Mouse (Mus musculus) heart, adult 9 months (tissue): ENCODE data around the gene Fbxl16.

ENCODE experiments used
- DNase-seq, 2 experiments: peaks; one replicate each; pipeline ENCODE4 v3.0.0; 2022; ENCODE audit warnings: low spot score in 2 of 2

The Fbxl16 gene

DNA sequence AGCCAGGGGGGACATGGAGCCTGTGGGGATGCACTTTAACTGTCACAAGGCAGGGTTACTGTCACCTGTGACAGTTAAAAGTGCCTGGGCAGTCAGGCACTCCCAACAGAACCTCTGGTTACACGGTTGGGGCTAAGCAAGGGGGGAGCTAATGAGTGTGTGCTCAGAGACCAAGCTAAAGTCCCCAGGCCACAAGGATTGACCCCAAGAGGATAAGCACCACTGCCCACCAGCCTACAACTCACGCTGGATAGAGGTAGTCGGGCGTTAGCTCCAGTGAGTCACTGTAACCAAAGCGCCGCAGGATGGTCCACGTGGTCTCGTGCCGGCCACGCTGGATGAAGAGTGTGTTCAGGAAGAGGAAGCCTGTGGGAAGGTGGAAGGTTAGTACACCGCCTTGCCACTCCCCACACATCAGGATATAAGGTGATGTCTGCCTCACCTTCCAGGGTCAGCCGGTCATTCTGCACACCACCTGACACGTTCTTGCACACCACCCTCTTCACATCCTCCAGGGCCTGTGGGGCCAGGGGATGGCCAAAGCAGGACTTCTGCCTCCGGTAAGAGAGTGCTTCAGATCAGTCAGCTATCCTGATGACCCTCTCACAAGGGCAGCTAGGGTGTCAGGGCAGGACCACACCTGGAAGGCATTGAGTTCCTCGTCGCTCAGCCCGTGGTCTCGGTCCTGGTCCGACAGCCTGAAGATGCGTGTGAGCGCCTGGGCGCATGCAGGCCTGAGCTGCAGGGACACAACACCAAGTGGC is 32.4 kb downstream of the Fbxl16 start, which contains the start of gene Gm20683:
Gene Gm20683, minus strand, starts transcription at position 647 of the 764 bp plus-strand sequence.
- no peak for DNase-seq

DNA sequence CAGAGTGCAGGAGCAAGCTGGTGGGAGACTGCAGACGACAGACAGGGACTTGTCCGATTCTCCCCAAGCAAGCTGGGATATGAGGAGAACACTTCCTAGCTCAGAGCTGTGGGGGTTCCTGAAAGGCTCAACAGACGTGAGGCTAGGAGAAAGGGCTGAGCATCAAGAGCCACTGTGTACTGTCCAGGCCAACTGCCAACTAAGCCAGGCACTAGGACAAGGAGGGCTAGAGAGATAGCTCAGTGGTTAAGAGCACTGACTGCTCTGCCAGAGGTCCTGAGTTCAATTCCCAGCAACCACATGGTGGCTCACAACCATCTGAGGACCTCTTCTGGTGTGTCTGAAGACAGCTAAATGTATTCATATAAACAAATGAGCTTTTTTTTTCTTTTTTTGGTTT is 33.6 kb downstream of the Fbxl16 start:
- DNase-seq: no peak

DNA sequence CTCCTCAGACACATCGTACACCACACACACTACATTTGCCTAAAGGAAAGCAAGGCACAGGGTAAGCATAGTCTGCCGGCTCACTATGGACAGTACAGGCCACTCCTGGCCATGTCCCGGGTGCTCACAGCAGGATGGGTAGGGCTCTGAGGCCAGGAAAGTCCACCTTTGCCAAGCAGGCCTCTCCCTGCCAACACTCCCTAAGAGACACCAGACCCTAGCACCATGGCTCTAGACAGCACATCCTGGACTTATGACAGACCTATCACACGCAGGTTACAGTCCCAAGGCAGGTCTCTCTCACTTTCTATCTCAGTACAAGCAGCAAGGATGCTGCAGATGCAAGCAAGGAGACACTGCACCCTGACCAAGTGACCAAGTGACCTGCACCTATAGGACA is 34.2 kb downstream of the Fbxl16 start:
- no peak for DNase-seq

DNA sequence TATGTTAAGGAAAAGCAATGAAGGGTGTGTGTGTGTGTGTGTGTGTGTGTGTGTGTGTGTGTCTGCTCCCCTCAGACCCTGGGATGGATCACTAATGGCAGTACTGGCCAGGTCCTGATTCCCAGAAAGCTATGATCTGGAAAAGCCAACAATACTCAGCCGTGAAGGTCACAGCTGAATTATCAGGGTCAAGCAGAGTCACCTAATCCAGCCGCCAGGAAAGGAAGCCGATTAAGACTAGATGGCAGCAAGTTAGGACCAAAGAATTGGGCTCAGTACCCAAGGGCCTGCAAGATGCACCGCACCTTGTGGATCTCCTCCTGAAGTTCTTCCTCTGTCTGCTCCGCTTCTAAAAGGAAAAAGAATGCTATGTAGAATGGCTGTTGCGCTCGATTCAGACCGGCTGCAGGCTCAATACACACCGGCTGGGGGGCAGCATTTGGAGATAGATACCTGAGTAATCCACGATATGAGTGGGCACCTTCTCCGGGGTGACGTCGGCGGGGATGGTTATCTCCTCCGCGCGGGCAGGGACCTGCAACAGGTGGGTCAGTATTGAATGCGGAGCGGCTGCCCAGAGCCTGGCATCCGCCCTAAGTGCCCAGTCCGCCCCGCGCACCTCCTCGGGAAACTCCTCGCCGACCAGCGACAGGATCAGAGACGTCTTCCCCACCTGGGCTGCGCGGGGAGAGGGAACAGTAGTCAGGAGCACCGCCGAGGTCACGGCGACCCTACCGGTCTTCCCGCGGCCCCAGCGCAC is 34.9 kb downstream of the Fbxl16 start:
- no peak for DNase-seq

DNA sequence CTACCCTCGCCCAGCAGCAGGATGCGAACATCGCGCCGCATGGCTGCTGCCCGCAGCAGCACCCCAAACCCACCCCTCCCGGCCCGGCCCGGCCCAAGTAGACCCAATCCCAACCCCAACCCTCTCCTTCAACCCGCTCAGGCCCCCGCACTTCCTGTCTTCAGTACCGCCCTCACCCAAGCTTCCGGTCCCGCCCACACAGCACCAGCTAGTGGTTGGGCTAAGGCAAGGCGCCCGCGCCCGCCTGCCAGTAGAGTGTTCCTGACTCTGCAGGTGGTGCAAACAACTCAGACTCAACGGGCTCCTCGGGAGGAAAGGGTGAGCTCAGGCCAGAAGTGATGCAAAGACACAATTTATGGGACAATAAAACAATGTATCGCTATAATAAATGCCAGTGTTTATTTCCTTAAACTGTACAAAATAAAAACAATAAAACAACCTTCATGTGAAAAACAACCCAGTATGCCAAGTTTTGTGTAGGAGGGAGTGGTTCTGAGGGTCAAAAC is 35.6 kb downstream of the Fbxl16 start, which contains the start of gene Rhot2:
Gene Rhot2, minus strand, starts transcription at position 456 of the 506 bp plus-strand sequence.
- DNase-seq: peak; percentile 94

DNA sequence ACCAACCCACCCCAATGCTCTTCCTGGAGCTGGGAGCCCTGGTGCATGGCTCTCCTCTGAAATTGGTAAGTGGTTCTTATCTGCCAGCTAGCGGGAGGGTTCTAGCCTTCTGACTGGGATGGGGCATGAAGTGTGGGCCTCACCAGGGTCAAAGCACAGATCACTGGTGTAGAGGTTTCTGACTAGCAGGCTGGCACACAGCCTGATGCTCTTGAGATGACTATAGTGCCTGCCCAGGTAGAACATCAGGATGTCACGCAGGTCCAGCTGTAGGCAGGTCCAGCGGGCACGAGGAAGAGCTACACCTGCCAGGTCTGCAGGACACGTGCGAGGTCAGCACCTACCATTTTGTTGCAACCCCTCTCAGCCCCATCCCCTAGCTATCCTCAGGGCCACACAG is 51.3 kb downstream of the Fbxl16 start:
- DNase-seq: no peak

DNA sequence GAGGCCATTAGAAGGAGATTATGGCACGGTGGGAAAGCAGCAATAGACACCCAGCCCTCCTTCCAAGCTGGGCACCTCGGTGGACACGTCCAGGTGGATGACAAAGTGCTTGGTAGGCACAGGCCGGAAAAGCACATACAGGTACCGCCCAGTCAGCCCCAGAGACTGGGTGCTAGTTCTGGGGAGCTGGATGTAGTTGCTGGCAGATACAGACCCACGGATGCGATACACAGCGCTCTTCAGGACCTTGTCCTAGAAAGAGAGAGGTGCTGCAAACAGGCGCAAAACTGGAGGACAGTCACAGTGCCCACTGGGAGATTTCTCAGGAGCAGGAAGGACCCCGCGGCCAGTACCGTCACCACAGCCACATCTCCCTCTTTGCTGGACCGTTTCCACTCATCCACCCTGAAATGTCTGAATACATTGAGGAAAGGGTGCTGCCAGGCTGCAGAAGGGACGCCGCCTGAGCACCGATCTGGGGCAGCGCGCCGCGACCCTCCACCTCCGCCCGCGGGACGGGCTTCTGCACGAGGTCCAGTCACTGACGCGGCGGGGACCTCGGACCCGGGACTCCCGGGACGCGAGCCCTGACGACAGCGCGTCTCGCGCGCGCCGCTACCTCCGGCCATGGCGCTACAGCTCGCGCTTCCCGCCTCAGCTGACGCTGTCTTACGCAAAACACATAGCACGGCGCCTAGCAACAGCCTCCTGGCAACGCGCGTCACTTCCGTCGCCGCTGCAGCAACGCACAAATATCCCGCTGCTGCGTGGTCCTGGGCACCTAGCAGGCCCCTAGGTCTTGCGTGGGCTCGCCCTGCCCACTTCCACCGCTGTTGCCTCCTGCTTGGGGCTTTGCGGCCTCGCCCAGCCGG is 52.2 kb downstream of the Fbxl16 start, which contains the start of gene Wdr90:
Gene Wdr90, minus strand, starts transcription at position 670 of the 872 bp plus-strand sequence.
- peak; percentile 92 for DNase-seq

DNA sequence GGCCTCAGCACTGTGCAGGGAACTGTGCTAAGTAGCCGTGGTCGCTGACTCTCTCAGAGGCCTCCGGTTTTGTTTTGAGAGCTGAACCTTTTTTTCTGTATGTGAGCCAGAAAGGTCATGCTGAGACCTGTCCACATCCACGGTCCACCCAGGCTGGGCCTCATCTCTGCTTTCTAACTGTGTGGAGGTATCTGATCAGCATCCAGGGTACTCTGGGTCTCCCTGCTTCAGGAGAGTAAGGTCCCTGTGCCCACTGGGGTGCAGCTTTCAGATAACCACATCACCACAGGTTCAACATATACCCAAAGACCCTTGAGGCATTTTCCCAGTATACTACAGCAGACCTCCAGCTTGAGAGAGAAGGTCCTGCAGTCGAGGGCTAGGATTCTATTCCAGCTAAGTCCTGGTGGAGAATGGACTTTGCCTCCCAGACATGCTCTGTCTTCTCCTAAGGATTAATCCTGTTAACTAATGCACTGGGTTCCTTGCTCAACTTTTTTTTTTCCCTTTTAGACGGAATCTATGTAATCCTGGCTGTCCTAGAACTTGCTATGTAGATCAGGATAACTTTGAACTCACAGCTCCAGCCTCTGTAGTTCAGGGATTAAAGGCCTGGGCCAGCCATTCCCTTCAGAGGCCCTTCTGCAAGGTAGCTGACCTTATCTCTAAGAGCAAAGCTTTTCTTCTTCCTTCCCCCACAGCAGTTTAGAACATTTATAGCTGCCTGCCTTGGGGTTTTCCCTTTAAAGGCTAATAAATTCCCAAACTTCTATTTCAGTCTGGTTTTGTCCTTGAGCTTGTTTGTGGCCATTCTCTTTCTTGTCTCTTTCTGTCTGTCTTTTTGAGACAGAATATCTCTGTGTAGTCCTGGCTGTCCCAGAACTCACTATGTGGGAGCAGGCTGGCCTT is 53.1 kb downstream of the Fbxl16 start:
- DNase-seq: peak in 1 of 2 experiments; percentile 50

DNA sequence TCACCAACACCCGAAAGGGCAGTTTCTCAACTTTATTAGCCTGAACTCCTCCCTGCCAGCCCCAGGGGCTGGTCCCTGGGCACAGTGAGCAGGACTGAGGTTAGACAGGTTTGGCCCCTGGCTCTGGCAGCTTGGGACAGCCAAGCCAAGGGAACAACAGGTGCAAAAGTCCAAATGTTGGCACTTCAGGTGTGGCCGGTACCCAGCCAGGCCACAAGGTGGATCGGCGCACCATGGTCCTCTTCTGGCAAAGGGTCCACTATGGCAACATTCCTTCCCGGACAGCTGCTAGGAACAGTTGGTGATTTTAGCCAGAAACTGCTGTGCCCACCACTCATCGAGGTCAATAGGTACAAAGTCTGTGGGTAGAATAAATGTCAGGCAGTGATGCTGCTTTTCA is 54.8 kb downstream of the Fbxl16 start:
- DNase-seq: no peak

DNA sequence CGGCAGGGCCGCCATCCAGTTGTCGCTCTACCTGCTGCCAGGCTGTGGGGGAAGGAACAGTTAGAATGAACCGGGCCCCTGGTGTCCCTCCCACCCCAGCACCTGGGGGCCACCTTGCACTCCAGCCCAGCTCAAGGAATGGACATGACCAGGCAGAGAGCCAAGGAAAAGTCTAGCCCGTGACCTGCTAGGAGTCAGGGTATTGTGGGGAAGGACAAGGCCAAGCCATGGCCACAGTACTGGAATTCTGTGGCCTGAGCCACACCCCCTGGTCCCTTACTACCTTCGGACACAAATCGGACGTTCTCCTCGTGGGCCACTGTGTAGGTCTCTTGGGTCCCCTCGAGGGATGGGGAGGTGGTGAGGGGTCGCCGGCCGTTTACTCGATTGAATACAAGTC is 55.4 kb downstream of the Fbxl16 start:
- DNase-seq: no peak

DNA sequence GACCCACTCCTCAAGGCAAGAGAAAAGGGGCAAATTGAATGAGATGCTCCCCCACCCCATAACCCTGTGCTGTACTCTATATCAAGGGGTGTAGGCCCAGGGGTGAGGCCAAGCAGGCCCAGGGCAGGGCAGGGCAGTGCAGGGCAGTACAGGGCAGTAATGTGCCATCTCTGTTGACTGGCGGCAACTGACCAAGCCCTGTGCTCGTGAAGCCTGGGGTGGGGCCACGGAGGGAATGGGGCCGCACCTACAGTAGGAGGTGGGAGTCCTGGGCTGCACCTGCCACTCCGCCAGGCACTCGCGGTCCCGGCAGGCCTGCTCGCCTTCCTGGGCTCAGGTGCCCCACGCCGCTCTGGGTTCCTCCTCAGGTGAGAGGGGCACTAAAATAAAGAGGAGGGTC is 56.4 kb downstream of the Fbxl16 start:
- no peak for DNase-seq

DNA sequence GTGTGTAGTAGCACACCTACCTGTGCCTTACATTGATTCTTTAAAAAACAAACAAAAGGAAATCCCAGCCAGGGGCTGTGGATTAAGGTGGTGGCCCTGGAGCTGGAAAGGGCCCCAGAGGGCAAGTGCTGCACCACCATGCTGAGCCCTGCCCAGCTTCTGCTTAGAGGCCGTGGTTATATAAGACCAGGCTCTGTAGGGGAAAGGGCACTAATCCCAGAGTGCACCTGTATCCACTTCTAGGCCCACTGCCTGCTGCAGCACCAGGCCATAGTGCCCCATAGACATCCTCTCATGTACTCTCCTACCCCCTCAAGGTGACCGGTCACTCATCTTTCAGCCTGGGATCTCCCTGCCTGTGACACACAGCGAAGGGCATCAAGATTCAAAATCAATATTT is 57.3 kb downstream of the Fbxl16 start:
- peak in 1 of 2 experiments; percentile 53 for DNase-seq

DNA sequence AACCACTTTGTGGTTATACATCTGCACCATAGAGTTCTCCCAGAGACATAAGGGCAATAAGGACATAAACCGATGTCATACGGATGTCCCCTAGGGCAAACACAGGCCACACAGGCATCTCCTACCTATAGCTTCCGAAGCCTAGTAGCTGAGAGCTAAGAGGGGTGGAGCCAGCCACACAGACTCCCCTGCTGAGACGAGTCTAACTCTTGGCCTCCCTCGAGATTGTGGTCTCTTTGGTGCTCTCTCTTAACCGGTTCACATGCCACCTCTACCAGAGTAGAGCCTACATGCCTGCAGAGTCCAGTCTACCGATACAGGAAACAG is 58.6 kb downstream of the Fbxl16 start:
- DNase-seq: no peak

DNA sequence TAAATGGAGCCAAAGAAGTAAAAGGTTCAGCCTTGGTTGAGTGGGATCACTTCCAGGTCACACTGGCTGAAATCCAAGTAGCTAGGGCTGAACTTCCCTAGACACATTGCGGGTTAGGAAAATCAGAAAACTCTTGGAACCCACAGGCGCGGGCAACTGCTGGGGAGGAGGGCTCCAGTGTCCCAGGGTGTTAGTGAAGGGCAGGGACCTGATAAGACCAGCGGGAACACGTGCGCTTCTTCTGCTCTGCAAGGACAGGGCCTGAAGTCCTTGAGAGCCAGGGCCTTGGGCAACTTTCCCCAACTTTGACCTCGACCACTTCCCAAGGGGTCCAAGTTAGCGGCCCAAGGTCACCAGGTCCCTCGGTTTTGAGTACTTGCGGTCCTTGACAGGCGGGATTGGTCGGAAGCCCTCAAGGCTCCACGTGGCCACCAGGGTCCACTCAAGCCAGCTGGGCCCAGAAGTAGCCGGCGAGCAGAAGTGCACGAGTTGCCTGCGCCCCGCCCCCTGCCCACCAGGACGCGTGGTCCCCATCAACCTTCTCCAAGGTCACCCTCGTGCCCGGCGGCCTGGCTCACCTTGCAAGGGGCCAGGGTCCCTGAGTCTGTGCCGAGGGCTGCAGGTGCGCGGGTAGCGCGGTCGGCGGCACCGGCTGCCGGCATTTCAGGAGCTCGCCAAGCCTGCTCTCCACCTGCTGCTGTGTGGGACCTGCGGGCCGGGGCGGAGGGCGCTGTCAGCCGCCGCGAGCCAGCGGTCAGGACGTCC is 59.1 kb downstream of the Fbxl16 start:
- peak; percentile 66 to 69 for DNase-seq

DNA sequence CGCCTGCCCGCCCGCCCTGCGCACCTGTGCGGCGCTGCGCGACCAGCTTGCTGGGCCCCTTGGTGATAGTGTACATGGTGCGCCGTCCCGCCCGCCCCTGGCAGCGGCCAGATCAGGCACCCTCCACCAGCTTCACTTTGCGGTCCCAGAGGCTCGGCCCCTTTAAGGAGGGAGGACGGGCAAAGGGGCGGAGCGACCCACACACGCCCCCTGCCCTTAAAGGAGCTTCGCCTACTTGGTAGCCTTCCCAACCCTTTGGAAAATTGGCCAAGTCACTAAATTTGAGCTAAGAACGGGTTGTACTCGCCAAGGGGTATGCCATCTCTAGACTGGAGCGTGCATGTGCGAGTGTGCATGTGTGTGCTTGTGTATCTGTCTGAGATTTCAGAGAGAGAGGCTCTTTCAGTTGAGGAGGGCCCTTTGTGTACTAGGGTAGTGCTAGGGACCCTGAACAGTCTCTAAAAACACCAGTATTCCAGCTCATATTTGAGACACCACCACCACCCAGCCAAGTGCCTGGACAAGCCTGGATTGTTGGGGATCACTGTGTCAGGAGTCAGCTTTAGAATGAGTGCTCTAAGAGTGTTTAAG is 59.8 kb downstream of the Fbxl16 start, which contains the start of gene Mcrip2:
Gene Mcrip2, minus strand, starts transcription at position 164 of the 591 bp plus-strand sequence.
- DNase-seq: peak; percentile 84 to 89

DNA sequence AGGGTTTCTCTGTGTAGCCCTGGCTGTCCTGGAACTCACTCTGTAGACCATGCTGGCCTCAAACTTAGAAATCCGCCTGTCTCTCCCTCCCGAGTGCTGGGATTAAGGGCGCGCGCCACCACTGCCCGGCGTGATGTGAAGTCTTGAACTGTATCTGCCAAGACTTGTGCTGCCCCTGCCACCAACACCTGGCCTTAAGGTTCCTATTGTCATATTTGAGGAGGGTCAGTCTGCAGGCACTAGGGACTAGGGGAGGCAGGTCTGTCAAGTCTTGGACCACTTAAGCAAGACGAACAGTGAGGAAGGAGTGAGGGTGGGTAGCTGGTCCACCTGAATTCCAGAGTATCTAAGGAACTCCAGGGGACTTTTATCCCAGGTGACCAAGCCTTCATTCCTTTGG is 60.6 kb downstream of the Fbxl16 start:
- no peak for DNase-seq

DNA sequence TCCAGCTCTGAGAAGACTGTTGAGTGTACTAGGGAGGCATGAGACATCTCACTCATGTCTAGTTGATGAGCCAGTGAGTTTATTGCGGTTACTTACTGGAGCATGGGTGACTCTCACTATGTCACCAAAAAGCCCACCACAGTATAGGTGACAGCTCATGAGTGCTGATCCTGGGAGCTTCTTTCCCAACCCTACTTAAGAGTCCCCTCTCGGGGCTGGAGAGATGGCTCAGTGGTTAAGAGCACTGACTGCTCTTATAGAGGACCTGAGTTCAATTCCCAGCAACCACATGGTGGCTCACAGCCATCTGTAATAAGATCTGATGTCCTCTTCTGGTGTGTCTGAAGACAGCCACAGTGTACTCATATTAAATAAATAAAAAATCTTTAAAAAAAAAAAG is 61.1 kb downstream of the Fbxl16 start:
- no peak for DNase-seq
